21 mouse cellular contexts compared by ENCODE assay signal in genomic region chr10:120762958-120763357, GRCm38 (mm10).
A peak's percentile ranks its signal among the peaks of the same experiment; 100 is the strongest.
DNase-seq lines count a peak whose midpoint lies in the region; ATAC-seq lines count a peak whose summit lies in the region.
"Had no signal": no experiment of that assay in that cellular context is flagged by ENCODE, and none has a peak within 500 bp of the region (broad histone marks: within the 10 kb centered on the region; RNA-seq: fewer than 3 reads in every experiment).

No protein-coding gene starts in this region.

- no peak for ATAC-seq in kidney, embryonic 14.5 days (ENCODE audit: low FRiP score, low TSS enrichment)
- ATAC-seq in neural tube, embryonic 12.5 days (ENCODE audit: low FRiP score, low read depth) = 0 out of 2 replicates have a peak, but pooled peaks have one; percentile 23

- H3K4me1 ChIP-seq in heart, embryonic 10.5 days = peaks cover 29% of the 10 kb centered on the region
- H3K4me1 ChIP-seq in kidney, embryonic 14.5 days (ENCODE audit: control insufficient read depth, insufficient read depth, low read length) = peaks cover 17% of the 10 kb centered on the region
- H3K4me1 ChIP-seq in neural tube, embryonic 12.5 days = peaks cover 18% of the 10 kb centered on the region

- no peak overlapping the region for H3K4me2 ChIP-seq in kidney, embryonic 14.5 days (replicated peaks; ENCODE audit: low read depth, low read length)
- no peak overlapping the region for H3K4me2 ChIP-seq in neural tube, embryonic 12.5 days (replicated peaks)
- H3K4me2 ChIP-seq: hindbrain, embryonic 15.5 days; midbrain, embryonic 12.5 days had no signal

- DNase-seq in heart, embryonic 10.5 days (ENCODE audit: low spot score) = no peak
- no peak for DNase-seq in heart, postnatal 25 days (ENCODE audit: low spot score)
- DNase-seq in kidney, adult 8-10 months = no peak
- no peak for DNase-seq in neural tube, embryonic 10.5 days (ENCODE audit: extremely low spot score, low spot score)
- peak; percentile 68 for DNase-seq in retina, postnatal 1 day
- no peak for DNase-seq in urinary bladder, postnatal 10 days (ENCODE audit: low spot score)
- DNase-seq: adrenal gland, postnatal 36 days; cerebellum, adult 18-20 months; cerebellum, postnatal 25 days; gastrocnemius, adult 2 months; kidney, adult 9 months; right cerebral cortex, adult 18-20 months; thymus, adult 18-20 months had no signal

- no peaks in the 10 kb centered on the region for H3K27me3 ChIP-seq in heart, embryonic 10.5 days (ENCODE audit: insufficient read depth, poor library complexity, severe bottlenecking)
- H3K27me3 ChIP-seq in kidney, embryonic 14.5 days (ENCODE audit: control insufficient read depth, insufficient read depth, low read length) = no peaks in the 10 kb centered on the region
- H3K27me3 ChIP-seq in neural tube, embryonic 12.5 days (replicated peaks) = no peaks in the 10 kb centered on the region
- H3K27me3 ChIP-seq: CH12.LX; hindbrain, embryonic 15.5 days; midbrain, embryonic 12.5 days had no signal

- intact Hi-C loops in heart, postnatal 25 days (cut with DNase I) = no loop called here

- H3K9me3 ChIP-seq in heart, embryonic 10.5 days = 0 out of 2 replicates have a peak, but pooled peaks cover 3% of the 10 kb centered on the region
- H3K9me3 ChIP-seq in kidney, embryonic 14.5 days (ENCODE audit: control insufficient read depth, low read length) = no peaks in the 10 kb centered on the region
- H3K9me3 ChIP-seq in neural tube, embryonic 12.5 days = no peaks in the 10 kb centered on the region
- H3K9me3 ChIP-seq: hindbrain, embryonic 15.5 days had no signal

- peak overlapping the region; percentile 85; the same call in 1 of the 2 replicates for H3K27ac ChIP-seq in heart, embryonic 10.5 days
- H3K27ac ChIP-seq in kidney, embryonic 14.5 days (ENCODE audit: low read depth, low read length) = peak overlapping the region; percentile 80; the same call in 1 of the 2 replicates
- H3K27ac ChIP-seq in neural tube, embryonic 12.5 days = no peak overlapping the region
- H3K27ac ChIP-seq: gastrocnemius, adult 2 months; hindbrain, embryonic 15.5 days; liver, embryonic 14.5 days; midbrain, embryonic 12.5 days had no signal

- no peaks in the 10 kb centered on the region for H3K36me3 ChIP-seq in heart, embryonic 10.5 days
- no peaks in the 10 kb centered on the region for H3K36me3 ChIP-seq in kidney, embryonic 14.5 days (ENCODE audit: control insufficient read depth, insufficient read depth, low read length)
- no peaks in the 10 kb centered on the region for H3K36me3 ChIP-seq in neural tube, embryonic 12.5 days
- H3K36me3 ChIP-seq: hindbrain, embryonic 15.5 days; midbrain, embryonic 12.5 days had no signal

- no peak overlapping the region for H3K9ac ChIP-seq in kidney, embryonic 14.5 days (ENCODE audit: low read depth, low read length)
- no peak overlapping the region for H3K9ac ChIP-seq in neural tube, embryonic 12.5 days
- H3K9ac ChIP-seq: hindbrain, embryonic 15.5 days; liver, embryonic 14.5 days; midbrain, embryonic 12.5 days had no signal

- no peak overlapping the region for H3K4me3 ChIP-seq in heart, embryonic 10.5 days
- H3K4me3 ChIP-seq in kidney, embryonic 14.5 days (ENCODE audit: low read length) = no peak overlapping the region
- no peak overlapping the region for H3K4me3 ChIP-seq in neural tube, embryonic 12.5 days
- H3K4me3 ChIP-seq: forebrain, embryonic 10.5 days; gastrocnemius, adult 2 months; hindbrain, embryonic 15.5 days; midbrain, embryonic 12.5 days; myocyte had no signal

- WGBS in heart, embryonic 10.5 days = 87% methylated on average over 12 of the region's 12 CpGs
- WGBS in kidney, embryonic 14.5 days = 92% methylated on average over 12 of the region's 12 CpGs
- WGBS in neural tube, embryonic 12.5 days = 78% methylated on average over 12 of the region's 12 CpGs
